Mouse (Mus musculus) layer of hippocampus, postnatal 36 days (tissue): ENCODE measurements around the gene Lipe. TPM values are rescaled to one million over a fixed set of nuclear protein-coding genes. Genes with fewer than 3 reads are reported as not detected.
"Not testable (repeated sequence)": the region's sequence is repeated elsewhere in the genome, so short reads cannot be mapped to it uniquely, and the experiment has no call there.

ENCODE experiments used
- DNase-seq, 2 experiments: peaks; one replicate each; pipeline ENCODE4 v3.0.0; 2022
- total RNA-seq, 2 experiments: library from RNA; stranded (reverse); gene quantifications; 2 replicates each; pipeline ENCODE4 v1.2.3; 2021

Gene Lipe
- 10 to 100 TPM in 1 of 2 experiments, 1 to 10 TPM in 1; 7.3 to 10.4 TPM for total RNA-seq

DNA sequence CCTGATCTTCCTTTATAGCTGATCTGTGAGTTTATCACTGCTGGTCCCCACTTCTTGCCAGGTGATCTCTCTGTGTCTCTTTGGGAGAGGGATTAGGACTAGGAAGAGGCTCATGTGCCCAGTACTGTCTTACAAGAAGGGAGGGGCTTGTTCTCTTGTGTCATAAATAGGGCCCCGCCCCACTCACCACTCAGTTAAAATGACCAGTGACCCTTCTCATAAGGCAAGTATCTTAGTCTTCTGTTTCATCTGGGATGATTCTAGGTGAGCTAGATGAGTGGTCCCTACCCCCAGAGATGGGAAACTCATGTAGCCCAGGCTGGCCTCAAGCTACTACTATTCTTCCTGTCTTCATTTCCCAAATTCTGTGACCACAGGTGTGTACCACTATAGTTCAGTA lies at the start of gene Lipe:
TSS of gene Lipe (minus strand) at position 101 of the 400 bp plus-strand sequence.
- DNase-seq, result no peak

DNA sequence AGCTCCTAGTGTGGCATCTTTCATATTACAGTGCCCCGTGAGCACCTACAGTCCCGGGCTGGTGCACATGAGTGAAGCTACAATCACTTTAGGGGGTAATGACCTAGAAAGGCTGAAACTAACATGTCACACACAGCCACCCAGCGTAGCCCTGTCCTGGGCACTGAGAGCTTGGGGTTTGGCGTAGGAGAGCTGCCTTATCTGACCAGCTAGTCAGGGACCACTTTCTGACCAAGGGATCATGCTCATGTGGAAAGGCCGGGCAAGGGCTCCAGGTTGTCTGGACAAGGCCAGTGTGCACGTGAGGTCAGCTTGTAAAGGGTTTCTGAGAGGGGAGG lies 42.3 kb upstream of the Lipe start:
- no peak for DNase-seq

DNA sequence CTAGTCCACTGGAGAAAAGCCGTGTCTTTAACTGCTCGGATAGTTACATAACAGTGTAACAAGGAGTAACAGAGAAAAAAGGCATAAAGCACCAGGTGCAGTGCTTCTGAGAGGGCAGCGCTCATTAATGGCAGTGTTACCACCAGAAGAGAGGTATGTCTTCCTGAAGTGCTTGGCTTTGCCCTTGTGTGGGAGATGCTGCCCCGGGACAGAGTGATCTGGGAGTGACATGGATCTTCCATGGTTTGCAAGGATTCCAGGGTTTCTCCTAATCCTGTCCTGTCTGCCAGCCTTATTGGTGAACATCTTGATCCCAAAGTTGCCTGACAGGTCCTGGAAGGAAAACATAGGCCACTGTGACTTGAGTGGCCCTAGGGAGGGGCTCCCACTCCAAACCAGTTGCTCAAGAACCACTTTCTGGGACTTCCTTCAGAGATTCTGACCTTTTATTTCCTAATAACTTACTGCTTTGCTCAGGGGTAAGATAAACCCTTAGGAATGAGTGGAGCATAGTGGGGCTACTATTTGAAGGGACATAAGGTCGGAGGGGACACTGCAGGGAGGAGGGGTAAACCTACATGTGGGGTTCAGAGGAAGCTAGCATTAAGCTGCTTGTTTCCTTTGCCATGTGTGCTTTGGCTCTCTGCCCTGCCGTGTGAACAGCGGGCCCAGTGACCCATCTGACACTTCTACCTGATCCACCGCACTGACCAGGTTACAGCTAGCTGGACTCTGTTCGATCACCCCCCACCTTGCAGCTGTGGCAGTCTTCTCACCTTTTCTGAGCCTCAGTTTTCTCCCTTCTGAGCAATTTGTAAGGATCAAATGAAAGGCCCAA lies 41.7 kb upstream of the Lipe start:
- DNase-seq, result no peak

DNA sequence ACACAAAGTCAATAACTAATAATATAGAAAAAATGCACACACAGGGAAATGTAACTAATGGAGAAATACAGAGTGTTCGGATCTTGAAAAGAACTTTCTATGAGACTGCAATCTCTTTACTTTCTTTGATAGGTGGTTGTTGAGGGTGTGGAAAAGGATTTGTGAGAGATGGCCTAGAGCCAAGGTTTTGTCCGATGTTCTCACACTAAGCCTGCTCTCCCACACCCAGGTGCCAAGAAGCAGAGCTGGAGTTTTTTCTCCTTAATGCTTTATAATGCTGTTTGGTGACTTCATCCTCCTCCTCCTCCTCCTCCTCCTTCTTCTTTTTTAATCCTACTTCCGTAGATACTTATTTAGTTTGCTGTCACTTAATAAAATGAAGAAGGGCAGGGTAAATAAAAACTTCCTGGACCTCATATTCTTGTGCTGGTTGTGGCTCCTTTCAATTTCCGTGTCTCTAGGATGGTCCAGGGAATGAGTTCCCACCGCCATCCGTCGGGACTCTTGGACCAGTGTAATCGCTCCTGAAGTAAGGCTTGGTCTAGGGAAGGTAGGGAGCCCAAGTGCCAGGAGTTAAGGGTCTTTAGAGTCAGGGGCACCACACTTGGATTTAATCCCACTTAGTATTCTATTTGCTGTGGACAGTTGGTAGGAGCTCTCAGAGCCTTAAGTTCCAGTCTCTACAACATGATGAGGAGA lies 40.8 kb upstream of the Lipe start:
- DNase-seq, result no peak

DNA sequence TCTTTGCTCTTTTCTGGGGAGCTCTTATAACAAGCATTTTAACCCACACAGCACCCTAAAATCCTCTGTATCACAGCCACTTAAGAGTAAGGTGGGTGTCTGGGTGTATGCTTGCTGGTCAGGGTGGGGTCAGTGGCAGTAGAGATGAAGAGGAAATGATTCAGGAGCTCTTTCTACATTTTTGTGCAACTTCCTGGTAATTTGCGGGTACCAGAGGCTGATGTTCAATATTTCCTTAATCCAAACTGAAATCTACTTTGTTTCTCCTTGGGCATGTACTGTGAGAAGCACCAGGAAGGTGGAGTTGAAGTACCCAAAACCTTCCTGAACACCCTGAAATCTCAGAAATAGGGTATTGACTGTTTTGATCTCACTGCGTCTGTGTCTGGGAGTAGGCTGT lies 38.2 kb upstream of the Lipe start:
- DNase-seq, result no peak

DNA sequence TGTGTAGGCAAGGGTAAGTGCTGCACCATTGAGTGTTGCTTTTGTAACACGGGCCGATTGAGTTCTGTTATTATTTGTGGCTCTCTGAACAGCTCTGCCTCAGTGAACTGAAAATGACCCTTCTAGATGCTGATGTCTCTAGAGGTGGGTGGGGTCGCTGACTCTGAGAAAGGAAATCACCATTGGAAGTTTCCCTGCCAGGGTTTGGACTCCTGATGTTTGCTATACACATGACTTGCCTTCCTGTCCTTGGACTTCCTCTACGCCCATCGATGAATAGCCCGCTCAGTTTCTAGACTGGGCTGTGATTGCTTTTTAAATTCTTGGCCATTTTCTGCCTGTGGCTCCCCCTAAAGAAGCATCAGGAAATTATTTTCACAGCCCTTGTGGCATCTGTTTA lies 37.7 kb upstream of the Lipe start:
- no peak for DNase-seq

DNA sequence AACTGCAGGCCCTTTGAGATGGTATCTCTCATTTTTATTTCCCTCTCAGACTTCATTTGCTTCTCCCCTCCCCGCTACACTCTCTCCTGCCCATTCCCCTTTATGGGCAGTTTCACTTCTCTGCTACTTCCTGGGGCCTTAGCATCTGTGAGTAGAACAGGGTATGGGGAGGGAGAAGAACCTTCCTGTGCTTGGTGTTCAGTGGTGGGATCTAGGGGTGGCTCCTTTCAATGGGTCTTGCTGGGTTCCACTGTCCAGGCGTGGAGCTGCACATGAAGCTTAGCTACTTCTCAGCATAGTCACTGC lies 37.0 kb upstream of the Lipe start:
- DNase-seq, result no peak

DNA sequence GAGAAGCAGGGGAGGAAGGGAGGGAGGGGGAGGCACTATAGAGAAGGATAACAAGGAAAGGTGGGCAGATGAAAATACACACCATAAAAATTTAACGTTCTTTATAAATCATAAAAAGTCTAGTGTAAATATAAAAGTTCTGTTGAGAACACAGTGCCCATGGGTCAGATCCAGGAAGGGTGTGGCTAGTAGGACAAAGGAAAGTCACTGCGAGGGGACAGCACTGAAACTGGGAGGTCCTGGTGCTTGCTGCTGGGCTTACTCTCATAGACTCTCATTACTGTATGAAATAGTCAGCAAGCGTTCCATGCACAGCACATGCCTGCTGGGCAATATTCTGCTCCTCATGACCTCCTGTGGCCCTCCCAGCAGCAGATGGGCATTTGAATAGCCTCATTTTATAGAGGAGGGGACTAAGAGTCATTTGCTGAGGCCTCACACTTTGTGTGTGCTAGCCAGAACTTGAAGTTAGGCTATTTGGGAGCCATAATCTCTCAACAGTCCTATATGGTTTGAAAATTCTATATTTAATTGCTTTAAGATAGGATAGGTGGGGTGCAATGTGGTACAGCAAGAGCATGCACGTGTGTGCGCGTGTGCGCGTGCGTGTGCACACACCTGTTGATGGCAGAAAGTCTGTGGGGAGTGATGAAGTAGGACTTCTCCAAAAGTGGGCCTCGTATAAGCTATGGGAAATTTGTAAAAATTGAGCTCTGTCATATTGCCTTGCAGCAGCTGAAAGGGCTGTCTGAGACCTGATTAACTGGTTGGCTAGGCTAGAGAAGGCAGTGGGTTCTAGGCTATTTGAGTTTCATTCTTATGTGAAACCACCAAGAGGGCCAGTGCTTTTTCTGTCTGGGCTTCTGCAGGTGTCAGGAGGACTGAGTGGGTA lies 36.4 kb upstream of the Lipe start:
- DNase-seq, result no peak

DNA sequence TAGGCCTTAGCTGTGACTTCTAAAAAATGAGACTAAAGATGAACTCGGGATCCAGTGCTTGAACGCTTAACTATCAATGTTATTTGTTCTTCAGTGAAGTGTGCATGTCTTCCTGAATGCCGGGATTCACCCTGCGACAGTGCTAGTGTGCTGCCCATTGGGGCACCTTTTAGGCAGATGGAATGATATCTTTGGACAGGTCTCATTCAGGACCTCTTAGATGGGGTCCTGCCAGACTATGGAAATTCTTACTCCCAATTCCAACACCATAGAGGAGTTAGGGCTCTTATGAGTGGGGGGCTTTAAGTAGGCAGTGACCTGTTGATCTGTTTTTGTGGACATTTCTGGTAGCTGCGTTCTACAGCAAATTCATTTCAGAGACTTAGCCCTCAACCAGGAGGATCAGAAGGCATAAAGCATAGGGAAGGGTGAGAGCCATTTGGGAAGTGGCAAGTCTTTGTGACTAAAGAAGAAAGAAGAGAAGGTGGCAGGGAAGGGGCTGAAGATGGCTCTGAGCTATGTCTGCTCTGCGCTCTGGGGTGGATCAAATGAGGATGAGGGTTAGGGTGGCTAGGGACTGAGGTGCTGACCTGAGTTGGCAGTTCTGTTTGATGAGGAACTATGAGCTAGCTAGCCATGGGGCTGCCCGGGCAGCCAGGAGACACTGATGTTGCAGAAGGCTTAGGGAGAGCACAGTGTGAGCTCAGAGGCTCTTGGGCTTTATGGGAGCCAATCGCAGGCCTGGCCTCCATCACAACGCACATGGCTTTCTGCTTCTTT lies 35.5 kb upstream of the Lipe start:
- no peak for DNase-seq

DNA sequence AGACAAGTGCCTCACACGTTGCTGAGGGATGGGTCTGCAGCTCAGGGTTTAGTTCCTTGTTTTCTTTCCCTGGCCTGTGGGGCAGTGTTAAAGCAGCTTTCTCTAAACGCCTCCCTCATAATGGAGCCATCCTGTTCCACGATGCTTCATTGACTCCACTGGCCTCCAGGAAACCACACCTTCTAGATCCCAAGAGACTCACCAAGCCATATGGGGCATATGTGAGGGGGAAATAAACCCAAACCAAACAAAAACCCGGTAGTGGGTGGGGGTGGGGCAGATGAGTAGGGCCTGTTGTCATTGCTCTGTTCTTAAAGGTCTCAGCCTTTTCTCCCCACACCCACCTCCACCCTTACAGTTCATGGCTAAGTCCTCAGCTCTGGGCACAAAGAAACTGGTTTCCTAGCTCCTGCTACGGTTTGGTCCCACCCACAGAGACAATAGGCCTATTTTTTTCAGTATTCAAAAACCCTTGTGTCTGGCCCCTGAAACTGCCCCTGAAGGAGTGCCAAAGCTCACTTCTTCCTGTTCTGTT lies 34.6 kb upstream of the Lipe start:
- DNase-seq, result no peak

DNA sequence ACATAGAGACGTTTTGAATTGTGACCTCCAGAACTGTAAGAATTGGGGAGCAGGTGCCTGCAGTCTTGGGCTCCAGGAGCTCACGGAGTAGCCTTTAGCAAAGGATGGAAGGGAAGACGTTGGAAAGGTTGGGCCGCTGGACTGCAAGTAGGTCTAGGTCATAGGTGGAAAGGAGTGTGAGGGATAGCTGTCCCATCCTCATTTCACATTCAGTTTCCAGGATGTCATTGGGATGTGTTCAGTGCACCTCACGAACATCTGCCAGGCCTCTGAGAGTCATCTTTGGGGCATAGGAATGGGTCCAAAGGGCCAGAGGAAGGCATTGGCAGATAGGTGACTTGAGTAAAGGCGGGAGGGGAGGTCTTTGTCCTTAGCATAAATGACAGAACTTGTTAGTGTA lies 33.9 kb upstream of the Lipe start:
- no peak for DNase-seq

DNA sequence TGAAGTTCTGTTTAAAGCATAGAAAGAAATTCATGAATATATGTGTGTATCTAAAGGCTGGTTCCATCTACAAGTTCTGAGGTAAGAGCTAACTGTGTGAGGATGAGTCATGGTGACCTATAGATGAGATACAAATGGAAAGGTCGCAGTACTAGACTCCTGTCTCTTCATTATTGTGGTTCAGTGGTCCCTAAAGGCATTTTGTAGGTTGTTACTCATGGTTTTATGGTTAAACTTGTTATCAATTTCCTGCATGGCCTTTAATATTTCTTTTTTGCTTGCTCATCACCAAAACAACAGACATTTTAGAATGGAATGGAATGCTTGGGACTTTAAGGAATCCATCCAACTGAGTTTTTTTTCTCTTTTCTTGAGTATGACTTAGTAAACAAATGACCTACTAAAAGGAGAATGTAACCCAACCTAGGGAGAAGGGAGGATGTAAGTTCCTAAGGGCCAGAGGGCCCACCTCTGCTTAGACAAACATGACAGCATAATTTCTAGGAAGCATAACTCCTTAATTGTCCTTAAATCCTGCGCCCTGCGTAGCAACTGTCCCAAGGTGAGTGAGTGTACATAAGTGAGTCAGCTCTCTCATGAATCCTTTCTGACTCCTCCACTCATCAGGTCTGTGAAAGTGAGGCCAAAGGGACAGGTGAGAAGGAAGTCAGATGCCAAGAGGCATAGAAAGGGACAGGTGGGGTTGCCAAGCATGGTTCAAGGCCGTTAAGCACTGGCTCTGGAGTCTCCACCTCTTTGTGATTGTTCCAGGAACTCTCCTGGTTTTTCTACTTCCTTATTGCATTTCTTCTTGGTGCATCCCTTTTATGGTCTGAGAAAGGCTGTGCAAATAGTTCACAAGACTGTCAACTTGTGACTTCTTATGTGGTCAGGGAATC lies 31.6 kb upstream of the Lipe start:
- no peak for DNase-seq

DNA sequence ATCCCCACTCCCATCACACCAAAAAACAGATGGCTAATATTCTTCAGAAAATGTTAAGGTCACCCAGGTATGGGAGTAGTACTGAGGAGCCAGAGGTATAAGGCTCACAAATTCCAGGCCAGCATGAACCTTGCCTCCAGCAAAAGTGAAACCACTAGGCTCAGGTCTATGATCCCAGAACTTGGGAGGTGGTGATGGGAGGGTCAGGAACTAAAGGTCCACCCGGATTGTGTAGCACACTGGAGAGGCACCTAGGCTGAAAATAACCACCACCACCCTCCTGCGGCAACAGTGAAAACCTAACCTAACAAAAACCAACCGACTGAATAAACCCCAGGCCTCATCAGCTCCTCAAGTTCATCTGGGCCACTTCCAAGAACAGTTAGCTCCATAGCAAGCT lies 29.8 kb upstream of the Lipe start:
- DNase-seq, result no peak

DNA sequence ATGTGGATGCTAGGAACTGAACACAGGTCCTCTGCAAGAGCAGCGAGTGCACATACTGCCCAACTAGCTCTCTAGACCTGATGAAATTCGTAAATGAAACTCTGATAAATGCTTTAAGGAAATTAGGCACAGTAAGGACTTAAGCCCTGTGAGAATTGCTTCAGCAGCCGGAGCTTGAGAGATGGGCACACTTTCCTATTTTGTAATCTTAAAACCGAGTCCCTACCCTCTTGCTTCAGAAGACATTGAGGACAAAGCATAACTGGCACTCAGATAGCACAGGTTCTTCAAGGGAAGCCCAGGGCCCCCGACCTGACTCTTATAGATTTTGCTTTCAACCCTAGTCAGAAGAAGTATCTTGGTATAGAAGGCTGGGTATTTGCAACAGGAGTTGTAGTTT lies 28.6 kb upstream of the Lipe start:
- DNase-seq, result no peak

DNA sequence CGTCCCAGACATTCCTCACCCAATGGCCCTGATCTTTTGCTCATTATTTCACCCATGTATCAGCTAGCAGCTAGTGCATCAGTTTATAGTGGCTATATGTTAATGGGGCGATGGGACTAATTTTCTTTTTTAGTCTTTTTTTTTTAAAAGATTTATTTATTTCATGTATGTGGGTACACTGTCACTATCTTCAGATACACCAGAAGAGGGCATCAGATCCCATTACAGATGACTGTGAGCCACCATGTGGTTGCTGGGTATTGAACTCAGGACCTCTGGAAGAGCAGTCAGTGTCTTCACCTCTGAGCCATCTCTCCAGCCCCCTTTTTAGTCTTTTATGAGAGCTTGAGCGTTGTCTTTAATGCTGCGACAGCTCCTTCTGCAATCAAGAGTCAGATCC lies 27.9 kb upstream of the Lipe start:
- DNase-seq, result not testable (repeated sequence)

DNA sequence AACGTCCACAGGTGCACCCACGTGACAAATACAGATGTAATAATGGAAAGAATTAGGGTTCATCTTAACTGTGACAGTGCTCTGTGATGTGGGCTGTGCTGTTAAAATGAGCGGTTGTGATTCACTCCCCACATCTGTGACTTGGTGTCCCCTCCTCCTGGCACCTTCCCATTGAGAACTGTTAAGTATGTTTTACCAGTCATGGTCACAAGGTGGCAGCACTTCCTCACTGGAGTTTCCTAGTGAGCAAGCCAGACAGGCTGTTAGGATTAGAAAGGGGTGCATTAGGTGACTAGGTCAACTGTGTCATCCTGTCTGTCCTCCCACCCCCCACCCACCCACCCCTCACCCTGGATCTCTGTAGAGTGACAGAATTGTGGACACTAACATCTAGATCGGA lies 25.9 kb upstream of the Lipe start:
- peak; percentile 53 to 72 for DNase-seq

DNA sequence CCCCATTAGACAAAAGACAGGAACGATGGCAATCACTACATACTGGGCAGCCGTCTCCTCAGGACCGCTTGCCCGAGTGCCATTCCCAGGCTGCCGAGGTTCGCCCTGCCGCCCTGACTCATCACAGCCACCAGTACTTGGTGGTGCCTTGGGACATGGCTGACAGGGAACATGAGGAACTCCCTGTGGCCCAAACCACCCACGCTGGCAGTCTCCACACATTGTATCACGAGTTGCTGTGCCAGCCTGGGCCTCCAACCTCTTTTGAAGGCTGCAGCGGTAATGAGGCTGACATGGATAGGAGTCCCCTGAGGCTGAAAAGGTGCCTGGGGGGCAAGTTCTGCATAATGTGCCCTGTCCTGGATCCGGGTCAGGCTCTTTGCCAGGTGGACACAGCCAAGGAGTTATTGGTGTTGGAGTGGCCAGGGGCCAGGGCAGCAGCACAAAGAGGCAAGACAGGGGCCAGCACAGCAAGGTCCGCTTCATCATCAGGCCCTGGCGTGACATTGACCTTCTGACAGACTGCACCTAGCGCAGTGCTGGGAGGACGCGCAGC lies 23.9 kb upstream of the Lipe start:
- no peak for DNase-seq

DNA sequence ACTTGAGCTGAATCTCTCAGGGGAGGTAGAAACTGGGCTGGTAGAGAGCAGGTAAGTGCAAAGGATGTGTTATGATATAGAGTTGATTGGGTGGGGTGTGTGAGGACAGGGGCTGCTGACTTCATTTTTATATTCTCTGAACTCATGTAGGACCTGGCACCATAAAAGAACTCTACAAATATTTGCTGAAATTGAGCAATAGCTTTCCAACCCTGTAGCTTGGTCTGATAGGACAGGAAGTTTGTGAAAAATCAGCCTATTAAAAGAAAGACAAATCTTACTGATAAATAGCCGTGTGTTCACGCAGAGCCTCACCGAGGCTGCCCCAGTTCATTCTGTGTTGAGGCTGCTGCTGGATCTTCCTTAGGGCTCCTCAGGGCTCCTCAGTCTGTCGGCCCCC lies 21.4 kb upstream of the Lipe start:
- no peak for DNase-seq

DNA sequence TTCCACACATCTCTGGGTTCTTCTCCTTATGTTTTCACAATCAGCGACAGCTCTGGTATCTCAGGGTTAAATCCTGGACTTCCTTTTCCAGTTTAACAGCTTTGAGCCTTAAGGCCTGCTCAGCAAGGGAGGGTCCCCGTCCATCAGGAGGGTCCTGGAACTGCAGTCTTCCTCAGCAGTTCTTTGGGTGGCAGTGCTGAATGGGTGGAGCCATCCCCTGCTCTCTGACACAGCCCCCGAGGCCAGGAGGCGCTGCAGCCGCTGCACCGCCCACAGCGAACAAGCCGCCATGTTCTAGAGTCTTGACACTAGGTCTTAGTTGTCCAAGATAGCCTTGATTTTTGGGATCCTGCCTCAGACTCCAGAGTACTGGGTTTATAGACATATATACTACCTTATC lies 21.0 kb upstream of the Lipe start:
- DNase-seq, result no peak

DNA sequence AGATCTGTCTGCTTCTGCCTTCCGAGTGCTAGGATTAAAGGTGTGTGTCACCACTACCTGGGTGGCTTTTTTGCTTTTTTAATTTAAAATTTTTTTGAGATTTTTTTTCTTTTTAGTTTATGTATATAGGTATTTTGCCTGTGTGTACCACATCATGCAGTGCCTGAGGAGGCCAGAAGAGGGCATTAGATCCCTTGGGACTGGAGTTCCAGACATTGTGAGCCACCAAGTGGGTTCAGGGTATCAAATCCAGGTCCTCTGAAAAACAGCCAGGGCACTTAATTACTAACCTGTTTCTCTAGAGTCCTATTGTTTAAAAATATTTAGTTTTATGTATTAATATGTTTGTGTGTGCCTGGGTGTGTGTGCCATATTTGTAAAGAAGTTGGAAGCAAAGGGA lies 19.1 kb upstream of the Lipe start:
- DNase-seq, result no peak
